Mouse (Mus musculus) hindbrain, postnatal 0 days (tissue): Measurements from ENCODE around the gene Pcolce2. TPM values are rescaled to one million over a fixed set of nuclear protein-coding genes. Genes with fewer than 3 reads are reported as not detected.

Experiments
- ATAC-seq: fragments of 200-750 bp; cut with Nextera tagmentation; 2 replicates; pipeline ENCODE4 v1.8.0; 2017; ENCODE audit warnings: mild to moderate bottlenecking, moderate TSS enrichment, moderate library complexity
- DNase-seq: peaks from one replicate; pipeline ENCODE4 v3.0.0-alpha.2; 2015; ENCODE audit warnings: low spot score
- H3K27ac ChIP-seq: fragments of 300-500 bp; sonication (generic); 2 replicates; pipeline ENCODE4 v1.5.1; 2014; ENCODE audit warnings: mild to moderate bottlenecking
- H3K27me3 ChIP-seq: fragments of 300-500 bp; sonication (generic); 2 replicates; pipeline ENCODE4 v1.6.1; 2014; ENCODE audit warnings: low read length, mixed read lengths; ENCODE audit not compliant: insufficient read depth
- H3K36me3 ChIP-seq: fragments of 300-500 bp; sonication (generic); 2 replicates; pipeline ENCODE4 v1.6.1; 2014; ENCODE audit warnings: low read length, mixed read lengths; ENCODE audit not compliant: insufficient read depth
- H3K4me1 ChIP-seq: fragments of 300-500 bp; sonication (generic); 2 replicates; pipeline ENCODE4 v1.6.1; 2014; ENCODE audit warnings: antibody characterized with exemption, low read length, mixed read lengths; ENCODE audit not compliant: insufficient read depth
- H3K4me2 ChIP-seq: fragments of 300-500 bp; sonication (generic); 2 replicates; pipeline ENCODE4 v1.6.1; 2014; ENCODE audit warnings: low read depth, mild to moderate bottlenecking, low read length, moderate library complexity, mixed read lengths
- H3K4me3 ChIP-seq: fragments of 300-500 bp; sonication (generic); 2 replicates; pipeline ENCODE4 v1.5.1; 2014; ENCODE audit warnings: low read length
- H3K9ac ChIP-seq: fragments of 300-500 bp; sonication (generic); replicated peaks from 2 replicates; pipeline ENCODE4 v1.6.1; 2014; ENCODE audit warnings: mild to moderate bottlenecking, low read length, moderate library complexity, mixed read lengths
- H3K9me3 ChIP-seq: fragments of 300-500 bp; sonication (generic); 2 replicates; pipeline ENCODE4 v1.6.1; 2016; ENCODE audit warnings: low read length, mixed read lengths
- CTCF ChIP-seq: IDR thresholded peaks from 2 replicates; pipeline ENCODE4 v1.5.1; 2016; ENCODE audit warnings: antibody characterized with exemption, control low read depth, low read depth
- WGBS: fragments of 180-500 bp; shearing (Covaris S2); extraction: QIAGEN DNeasy Blood & Tissue Kit; methylation state at CpG from one replicate; pipeline ENCODE4 v1.1.7; 2014; 5-methylcytosine and 5-hydroxymethylcytosine counted together
- polyA plus RNA-seq: library from polyadenylated mRNA; unstranded; fragments of >200 nt; fragmentation: Nextera tagmentation; extraction: Ambion mirVana; gene quantifications from 2 replicates; pipeline ENCODE4 v1.2.1, GENCODE M21; 2015
- total RNA-seq: library from RNA; depleted of rRNA; stranded (reverse); fragments of >200 nt; gene quantifications from 2 replicates; pipeline ENCODE4 v1.2.3, GENCODE M21; 2014; rRNA removed

Pcolce2 gene
- total and polyA plus RNA-seq, 2 experiments from 2014 or later: 2.4 to 2.5 TPM

DNA sequence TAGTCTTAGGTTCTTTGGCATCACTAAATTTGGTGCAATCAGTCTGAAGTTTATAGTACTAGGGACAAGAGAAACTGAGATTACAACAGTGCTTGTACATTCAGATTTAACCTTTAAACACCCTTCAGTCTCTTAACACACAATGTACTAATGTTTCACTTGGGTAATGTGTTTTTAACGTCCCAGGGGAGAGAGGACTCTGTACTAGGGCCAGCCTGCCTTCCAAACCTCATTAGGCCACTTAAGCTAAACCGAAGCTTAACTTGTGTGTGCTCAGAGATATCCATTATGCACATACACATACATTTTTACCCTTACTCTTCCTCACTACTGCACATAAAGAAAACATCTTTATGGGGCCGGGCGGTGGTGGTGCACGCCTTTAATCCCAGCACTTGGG lies 109.9 kb downstream of the Pcolce2 start:
- ATAC-seq (no peak), DNase-seq (no peak)
- H3K4me1 ChIP-seq: peaks cover 6% of the 10 kb centered on the region; the same call in 1 of the 2 replicates

More for the DNA sequence above, 109.9 kb downstream of the Pcolce2 start:
- Histone ChIP-seq H3K4me2 (no peak overlapping the region), H3K27me3 (no peaks in the 10 kb centered on the region), H3K9ac (no peak overlapping the region), H3K9me3 (no peaks in the 10 kb centered on the region), H3K36me3 (no peaks in the 10 kb centered on the region), H3K27ac (no peak overlapping the region), H3K4me3 (no peak overlapping the region)
- WGBS: 89% methylated on average over 5 of the region's 5 CpGs
- no peak for TF ChIP-seq CTCF

Other genes with a start within 250 kb of the Pcolce2 start
- 73.8 and 88.2 TPM in 2 replicates for gene Chst2, start 230.9 kb upstream of the Pcolce2 start, total RNA-seq
- 27.5 and 28.0 TPM in 2 replicates for gene Chst2, start 230.9 kb upstream of the Pcolce2 start, polyA plus RNA-seq
- 30.2 and 35.2 TPM in 2 replicates for gene U2surp, start 125.6 kb upstream of the Pcolce2 start, total RNA-seq
- 122 and 128 TPM in 2 replicates for gene U2surp, start 125.6 kb upstream of the Pcolce2 start, polyA plus RNA-seq
- 22.2 and 22.3 TPM in 2 replicates for gene Paqr9, start 77.9 kb upstream of the Pcolce2 start, total RNA-seq
- 5.9 and 6.0 TPM in 2 replicates for gene Paqr9, start 77.9 kb upstream of the Pcolce2 start, polyA plus RNA-seq
- 22.9 and 23.2 TPM in 2 replicates for gene Trpc1, start 112.8 kb downstream of the Pcolce2 start, total RNA-seq
- 8.8 and 9.6 TPM in 2 replicates for gene Trpc1, start 112.8 kb downstream of the Pcolce2 start, polyA plus RNA-seq
- 0.78 and 2.2 TPM in 2 replicates for gene Pls1, start 207.7 kb downstream of the Pcolce2 start, total RNA-seq
- gene Pls1, start 207.7 kb downstream of the Pcolce2 start, polyA plus RNA-seq: 3.0 TPM in 2 replicates
- 13.6 and 13.9 TPM in 2 replicates for gene Atr, start 220.0 kb downstream of the Pcolce2 start, total RNA-seq
- 7.6 and 8.9 TPM in 2 replicates for gene Atr, start 220.0 kb downstream of the Pcolce2 start, polyA plus RNA-seq